Mouse (Mus musculus) spleen, adult 2 months (tissue): Measurements from ENCODE around the gene Gpcpd1. TPM values are rescaled to one million over a fixed set of nuclear protein-coding genes. Genes with fewer than 3 reads are reported as not detected.

Source experiments
- DNase-seq, 2 experiments: peaks; one replicate each; pipeline versions ENCODE4 v3.0.0 to v3.0.0-alpha.2; 2012 to 2021; ENCODE audit warnings: low spot score in 2 of 2, low read depth in 1 of 2
- H3K27ac ChIP-seq: fragments of 200-500 bp; 2 replicates; pipeline ENCODE4 v1.5.1; 2012; ENCODE audit warnings: low read length, inconsistent platforms; ENCODE audit not compliant: insufficient read depth
- H3K27me3 ChIP-seq: fragments of 200-500 bp; 2 replicates; pipeline ENCODE4 v1.6.1; 2012; ENCODE audit warnings: mild to moderate bottlenecking, moderate library complexity, low read length, inconsistent platforms; ENCODE audit not compliant: control insufficient read depth, insufficient read depth
- H3K36me3 ChIP-seq: fragments of 200-500 bp; 2 replicates; pipeline ENCODE4 v1.6.1; 2012; ENCODE audit warnings: mild to moderate bottlenecking, low read length, inconsistent platforms; ENCODE audit not compliant: control insufficient read depth, insufficient read depth
- H3K4me1 ChIP-seq: fragments of 200-500 bp; 2 replicates; pipeline ENCODE4 v1.6.1; 2011; ENCODE audit warnings: inconsistent platforms; ENCODE audit not compliant: control insufficient read depth, insufficient read depth, insufficient read length
- H3K4me3 ChIP-seq: fragments of 200-500 bp; 2 replicates; pipeline ENCODE4 v1.5.1; 2011; ENCODE audit warnings: mild to moderate bottlenecking, inconsistent platforms; ENCODE audit not compliant: insufficient read depth, insufficient read length; ENCODE audit errors: extremely low read depth
- CTCF ChIP-seq: fragments of 200-500 bp; IDR thresholded peaks from 2 replicates; pipeline ENCODE4 v1.5.1; 2011; ENCODE audit warnings: mild to moderate bottlenecking, inconsistent platforms; ENCODE audit not compliant: insufficient read depth, insufficient read length, insufficient replicate concordance; ENCODE audit errors: extremely low read depth
- POLR2A ChIP-seq: fragments of 200-500 bp; IDR thresholded peaks from 2 replicates; pipeline ENCODE4 v1.6.1; 2011; ENCODE audit warnings: low read depth, low read length, inconsistent platforms
- WGBS: fragments of 180-500 bp; shearing (Covaris S2); methylation state at CpG from one replicate; pipeline ENCODE4 v1.1.7; 2018; 5-methylcytosine and 5-hydroxymethylcytosine counted together
- polyA plus RNA-seq: library from polyadenylated mRNA; depleted of rRNA; stranded (reverse); fragments of >200 nt; gene quantifications from 2 replicates; pipeline ENCODE4 v1.2.3, GENCODE M21; 2012

Gpcpd1 gene
- polyA plus RNA-seq, 1 experiment, result 15.7 TPM

GRCm38 (mm10) chr2:132513371-132514181 is 74.0 kb downstream of the Gpcpd1 start:
- no peaks in the 10 kb centered on the region for H3K36me3 ChIP-seq
- H3K4me1 ChIP-seq, result peaks cover 21% of the 10 kb centered on the region; the same call in 1 of the 2 replicates
- TF ChIP-seq CTCF (no peak), POLR2A (no peak)
- H3K4me3 ChIP-seq, result no peak overlapping the region
- peak overlapping the region; percentile 96 for H3K27ac ChIP-seq
- WGBS, result 48% methylated on average over 12 of the region's 12 CpGs
- H3K27me3 ChIP-seq, result no peaks in the 10 kb centered on the region
- no peak for DNase-seq

- Histone ChIP-seq H3K4me1 (peaks cover 21% of the 10 kb centered on the region; the same call in 1 of the 2 replicates), H3K36me3 (no peaks in the 10 kb centered on the region), H3K27ac (peak overlapping the region; percentile 96), H3K27me3 (no peaks in the 10 kb centered on the region), H3K4me3 (no peak overlapping the region)
- WGBS, result 35% methylated on average over 11 of the region's 11 CpGs
- no peak for DNase-seq
- TF ChIP-seq POLR2A (no peak), CTCF (no peak)
Observed at GRCm38 (mm10) chr2:132512977-132513351, 74.6 kb downstream of the Gpcpd1 start.

GRCm38 (mm10) chr2:132512051-132512976 is 75.2 kb downstream of the Gpcpd1 start:
- Histone ChIP-seq H3K4me3 (peak overlapping the region; percentile 43), H3K27me3 (no peaks in the 10 kb centered on the region), H3K27ac (peak overlapping the region; percentile 96), H3K4me1 (peaks cover 21% of the 10 kb centered on the region; the same call in 1 of the 2 replicates), H3K36me3 (no peaks in the 10 kb centered on the region)
- 2% methylated on average over 19 of the region's 19 CpGs for WGBS
- TF ChIP-seq CTCF (no peak), POLR2A (no peak)
- peak; percentile 37 to 76 for DNase-seq

DNA sequence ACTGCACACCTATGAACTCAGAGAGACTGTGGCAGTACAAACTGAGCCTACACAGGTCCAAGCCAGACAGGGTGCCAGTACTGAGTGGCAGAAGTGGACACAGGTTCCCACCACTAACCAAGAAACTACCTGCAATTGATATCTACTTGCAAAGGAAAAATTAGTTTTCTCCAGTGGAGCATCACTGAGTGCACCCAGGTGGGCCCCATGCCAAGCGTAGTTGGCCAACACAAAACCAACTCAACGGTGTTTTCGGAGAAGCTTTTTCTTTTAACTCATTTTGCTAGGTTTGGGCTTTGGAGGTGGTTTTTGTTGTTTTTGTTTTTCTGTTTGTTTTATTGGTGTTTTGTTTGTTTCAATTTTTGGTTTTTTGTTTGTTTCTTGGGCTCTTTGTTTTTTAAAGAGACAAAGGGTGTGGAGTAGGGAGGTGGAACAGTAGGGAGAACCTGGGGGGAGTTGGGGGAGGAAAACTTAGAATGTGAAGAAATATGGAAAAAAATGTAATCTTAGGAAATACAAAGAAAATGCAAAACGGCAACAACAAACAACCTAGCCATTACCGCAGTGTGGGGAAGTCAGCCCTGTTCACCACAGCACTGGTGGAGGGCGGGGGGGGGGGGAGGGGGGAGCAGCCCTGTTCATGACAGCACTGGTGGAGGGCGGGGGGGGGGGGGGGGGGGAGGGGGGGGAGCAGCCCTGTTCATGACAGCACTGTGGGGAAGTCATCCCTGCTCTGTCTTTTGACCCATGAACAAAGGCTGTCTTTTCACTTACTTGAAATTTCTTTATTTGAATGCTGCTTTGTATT is 76.3 kb downstream of the Gpcpd1 start:
- TF ChIP-seq CTCF (no peak), POLR2A (no peak)
- Histone ChIP-seq H3K4me1 (peaks cover 21% of the 10 kb centered on the region; the same call in 1 of the 2 replicates), H3K4me3 (no peak overlapping the region), H3K27me3 (no peaks in the 10 kb centered on the region), H3K27ac (peak overlapping the region; percentile 65), H3K36me3 (no peaks in the 10 kb centered on the region)
- WGBS, result 35% methylated on average over 5 of the region's 7 CpGs
- no peak for DNase-seq

GRCm38 (mm10) chr2:132509714-132510113 is 77.8 kb downstream of the Gpcpd1 start:
- Histone ChIP-seq H3K27ac (peak overlapping the region; percentile 86), H3K4me1 (peaks cover 21% of the 10 kb centered on the region; the same call in 1 of the 2 replicates), H3K27me3 (no peaks in the 10 kb centered on the region), H3K36me3 (no peaks in the 10 kb centered on the region), H3K4me3 (no peak overlapping the region)
- TF ChIP-seq CTCF (peak; percentile 30; the same call in 1 of the 2 replicates), POLR2A (no peak)
- peak in 1 of 2 experiments; percentile 34 for DNase-seq
- 19% methylated on average over 1 of the region's 1 CpGs for WGBS

DNA sequence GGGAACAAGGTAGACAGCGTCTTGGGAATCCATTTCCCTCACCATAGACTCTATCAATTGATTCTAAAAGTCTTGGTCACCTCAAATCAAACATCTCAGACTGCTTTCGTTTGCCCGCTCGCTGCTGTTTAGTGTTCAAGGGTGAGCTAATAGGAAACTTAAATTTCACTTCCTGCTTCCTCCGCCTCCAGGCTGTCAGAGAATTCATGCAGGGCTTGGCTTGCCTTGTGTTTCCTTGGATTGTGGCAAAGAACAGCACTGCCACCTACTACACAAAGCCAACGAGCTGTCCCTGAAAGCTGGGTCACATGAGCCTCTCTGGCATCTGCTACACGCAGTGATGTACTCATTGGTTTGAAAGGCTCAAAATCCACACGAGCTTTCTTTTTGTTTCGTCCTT is 78.3 kb downstream of the Gpcpd1 start:
- peaks cover 21% of the 10 kb centered on the region; the same call in 1 of the 2 replicates for H3K4me1 ChIP-seq
- H3K4me3 ChIP-seq, result peak overlapping the region; percentile 23
- H3K27me3 ChIP-seq, result no peaks in the 10 kb centered on the region
- H3K36me3 ChIP-seq, result no peaks in the 10 kb centered on the region
- peak overlapping the region; percentile 86 for H3K27ac ChIP-seq
- no peak for TF ChIP-seq POLR2A
- TF ChIP-seq CTCF, result no peak
- WGBS, result 37% methylated on average over 9 of the region's 9 CpGs
- no peak for DNase-seq
